Mouse (Mus musculus) Muller cell, postnatal 12 days (primary cell): ENCODE measurements around the gene Grin2c.

Source experiments
- DNase-seq: peaks from one replicate; pipeline ENCODE4 v3.0.0-alpha.2; 2015; ENCODE audit errors: inconsistent ontology term

The Grin2c gene

DNA sequence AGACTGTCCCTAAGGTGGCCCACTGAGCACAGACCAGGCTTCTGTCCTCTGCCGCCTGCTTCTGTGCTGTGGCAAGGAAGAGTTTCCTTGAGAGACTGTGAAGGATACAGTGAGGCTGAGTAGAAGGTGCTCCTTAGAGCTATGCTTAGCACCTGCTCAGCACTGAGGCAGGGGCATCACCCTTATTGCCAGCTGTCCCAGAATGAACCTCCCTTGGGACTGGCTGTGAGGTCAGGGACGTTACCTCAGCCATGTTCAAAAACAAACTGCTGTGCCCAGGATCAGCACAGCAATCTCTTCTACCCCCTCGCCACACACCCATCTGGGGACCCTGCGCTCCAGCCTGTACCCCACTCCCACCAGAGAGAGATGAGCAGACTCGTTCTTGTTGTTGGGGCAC is 34.2 kb downstream of the Grin2c start:
- DNase-seq: no peak

DNA sequence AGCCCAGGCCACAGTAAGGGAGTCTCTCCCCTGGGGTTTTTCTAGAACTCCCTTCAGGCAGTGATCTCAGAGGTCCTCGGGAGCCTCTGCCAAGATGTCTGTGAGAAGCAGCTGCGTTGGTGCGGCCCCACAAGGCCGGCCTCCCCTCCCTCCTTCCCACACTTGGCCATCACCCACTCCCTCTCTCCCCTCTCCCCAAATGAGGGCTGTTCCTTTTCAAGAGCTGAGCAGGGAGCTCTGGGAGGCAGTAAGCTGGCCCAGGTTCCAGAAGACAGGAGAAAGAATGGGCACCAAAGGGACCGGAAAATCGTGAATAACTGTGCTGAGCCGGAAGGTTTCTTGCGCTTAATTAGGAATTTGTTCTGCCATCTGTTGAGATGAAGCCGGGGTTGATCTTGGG is 35.1 kb downstream of the Grin2c start:
- no peak for DNase-seq

DNA sequence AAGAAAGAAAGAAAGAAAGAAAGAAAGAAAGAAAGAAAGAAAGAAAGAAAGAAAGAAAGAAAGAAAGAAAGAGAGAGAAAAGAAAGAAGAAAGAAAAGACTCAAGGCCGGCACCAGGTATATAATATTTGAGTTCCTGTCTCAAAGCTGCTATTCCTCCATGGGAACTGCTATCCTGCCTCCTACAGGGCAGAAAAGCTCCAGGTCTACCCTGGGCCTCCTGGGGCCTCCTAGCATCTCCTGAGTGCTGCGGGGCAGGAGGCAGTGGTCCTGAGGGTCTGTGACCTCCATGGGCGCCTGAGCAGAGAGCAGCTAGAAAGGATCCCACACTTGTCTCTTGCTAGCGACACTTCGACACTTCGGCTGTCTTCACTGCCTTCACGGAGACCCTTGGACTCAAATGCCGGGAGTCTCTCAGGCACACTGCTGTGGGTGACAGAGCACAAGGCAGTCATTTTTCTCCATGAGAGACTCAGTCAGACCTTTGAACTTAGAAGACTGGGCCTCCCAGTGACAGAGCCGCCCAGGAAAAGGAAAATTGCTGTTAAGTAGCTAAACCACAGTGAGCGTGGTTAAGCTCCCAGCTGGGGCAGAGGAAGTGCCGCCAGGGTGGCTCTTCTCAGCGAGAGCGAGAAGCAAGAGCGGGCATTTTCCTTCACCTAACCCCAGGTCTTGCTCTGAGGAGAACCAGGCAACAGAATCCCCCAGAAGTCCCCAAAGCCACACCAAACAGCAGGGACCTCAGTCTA is 35.7 kb downstream of the Grin2c start:
- DNase-seq: no peak

DNA sequence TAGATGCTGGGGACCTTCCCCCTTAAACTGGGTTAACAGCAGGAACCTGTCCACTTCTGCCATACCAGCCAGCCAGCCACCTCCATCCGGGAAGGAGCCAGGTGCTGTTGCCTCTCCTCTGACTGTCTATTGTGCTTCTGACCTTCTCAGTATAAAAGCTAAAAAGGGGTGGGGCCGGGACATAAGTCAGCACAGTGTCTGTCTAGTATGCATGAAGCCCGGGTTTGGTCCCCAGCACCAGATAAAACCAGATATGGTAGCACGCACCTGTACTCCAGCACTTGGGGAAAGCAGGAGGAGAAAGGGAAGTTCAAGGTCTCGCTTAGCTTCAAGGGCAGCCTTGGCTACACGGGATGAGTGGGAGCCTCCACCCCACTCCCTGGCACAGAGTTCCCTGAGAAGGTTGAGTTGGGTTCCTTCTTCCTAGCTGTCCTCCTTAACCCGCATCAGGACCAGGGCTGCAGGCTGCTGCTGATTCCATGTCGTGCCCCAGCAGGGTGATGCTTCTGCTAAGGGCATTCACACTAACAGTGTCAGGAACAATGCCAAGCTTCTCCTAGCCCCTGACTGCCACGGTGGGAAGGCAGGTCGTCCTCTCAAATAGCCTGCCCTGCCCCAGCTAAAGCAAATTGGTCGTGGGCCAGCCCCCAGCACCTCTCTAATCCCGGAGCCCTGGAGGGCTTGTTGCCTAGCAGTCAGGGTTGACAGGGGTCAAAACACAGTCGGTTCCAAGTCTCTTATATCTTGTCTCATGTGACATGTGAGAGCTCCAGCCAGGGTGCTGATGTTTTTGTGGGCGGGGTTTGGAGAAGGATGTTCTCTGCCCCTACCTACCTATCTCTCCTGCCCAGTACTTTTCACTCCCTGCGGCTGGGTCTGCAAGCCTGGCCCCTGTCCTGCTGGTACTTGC is 37.8 kb downstream of the Grin2c start:
- no peak for DNase-seq

DNA sequence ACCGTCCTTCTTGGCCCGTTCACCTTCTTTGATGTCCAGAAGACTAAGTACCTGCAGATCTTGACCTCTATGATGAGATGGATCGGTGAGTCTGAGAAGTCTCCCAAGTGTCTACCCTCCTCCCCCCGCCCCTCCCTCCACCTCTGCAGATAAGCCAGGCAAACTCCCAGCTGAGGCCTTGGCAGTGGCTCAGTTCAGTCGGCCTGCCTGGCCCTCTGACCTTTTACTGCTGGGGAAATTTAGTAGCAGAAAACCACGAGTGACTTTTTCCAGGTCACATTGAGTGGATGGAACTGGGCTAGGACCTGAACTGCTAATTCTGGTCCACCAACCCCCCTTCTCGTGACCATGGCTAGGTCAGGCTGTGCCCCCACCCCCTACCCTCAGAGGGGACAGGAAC is 38.6 kb downstream of the Grin2c start:
- no peak for DNase-seq

DNA sequence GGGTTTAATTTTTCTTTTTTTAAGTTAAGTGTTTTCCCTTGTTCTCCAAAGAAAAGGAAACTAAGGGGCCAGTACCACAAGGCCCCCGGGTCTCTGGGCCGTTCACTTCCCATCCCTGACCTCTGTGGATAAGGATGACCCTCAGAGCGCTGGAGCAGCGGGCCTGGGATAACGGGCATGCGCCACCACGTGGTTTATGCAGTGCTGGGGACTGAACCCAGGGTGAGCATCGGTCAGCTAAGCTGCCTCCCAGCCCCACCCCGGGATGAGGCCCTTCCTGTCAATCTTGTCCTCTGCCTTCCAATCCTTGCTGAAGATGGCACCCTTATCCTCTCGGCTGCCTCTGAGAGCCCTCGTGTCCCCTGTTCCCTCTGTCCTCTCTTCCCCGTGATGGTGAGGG is 39.4 kb downstream of the Grin2c start:
- DNase-seq: no peak

DNA sequence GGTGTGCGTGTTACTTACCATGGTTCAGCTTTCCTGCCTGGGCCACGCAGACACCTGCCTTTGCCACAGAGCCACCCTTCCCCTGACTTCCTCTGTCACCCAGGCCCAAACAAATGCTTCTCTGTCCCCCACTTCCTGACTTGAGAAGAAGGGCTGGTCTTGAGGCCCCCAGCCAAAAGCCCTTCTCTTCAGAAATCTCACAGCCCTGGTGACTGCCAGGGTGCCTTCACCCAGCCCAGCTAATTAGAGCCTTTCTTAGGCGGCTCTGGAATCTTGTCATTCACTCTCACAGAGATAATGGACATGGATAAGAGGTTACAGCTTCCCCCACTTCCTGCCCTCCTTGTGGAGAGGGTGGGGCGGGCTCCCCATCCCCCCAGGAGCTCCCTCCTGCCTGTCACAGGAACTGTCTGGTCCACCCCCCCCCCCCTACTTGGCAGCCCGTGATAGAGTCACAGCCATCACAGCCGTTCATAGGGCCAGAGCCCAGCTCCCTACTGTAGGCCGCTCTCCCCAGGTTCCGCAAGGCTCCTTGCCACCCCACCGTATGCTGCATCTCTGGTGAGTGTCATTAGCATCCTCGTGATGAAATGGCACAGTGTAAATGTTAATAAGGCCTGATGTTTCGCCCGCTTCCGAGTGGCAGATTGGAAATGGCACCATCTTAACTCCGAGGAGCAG is 40.1 kb downstream of the Grin2c start:
- no peak for DNase-seq

DNA sequence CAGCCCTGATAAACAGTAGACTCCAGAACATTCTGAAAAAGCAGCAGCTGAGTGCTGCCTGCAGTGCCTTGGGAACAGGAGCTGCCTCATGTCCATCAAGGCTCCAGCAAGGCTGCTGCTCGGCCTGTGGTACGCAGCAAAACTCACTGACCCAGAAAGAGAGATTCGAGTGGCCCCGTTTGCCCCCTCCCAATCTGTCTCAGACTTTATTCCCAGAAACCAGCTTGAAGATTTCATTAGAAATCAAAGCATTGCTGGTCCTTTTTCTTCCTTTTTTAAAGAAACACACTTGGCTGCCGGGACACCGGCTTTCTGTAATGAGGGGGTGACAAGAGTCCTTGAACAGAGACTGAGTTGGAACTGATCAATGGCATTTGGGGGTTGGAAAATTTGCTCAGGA is 41.7 kb downstream of the Grin2c start:
- DNase-seq: no peak

DNA sequence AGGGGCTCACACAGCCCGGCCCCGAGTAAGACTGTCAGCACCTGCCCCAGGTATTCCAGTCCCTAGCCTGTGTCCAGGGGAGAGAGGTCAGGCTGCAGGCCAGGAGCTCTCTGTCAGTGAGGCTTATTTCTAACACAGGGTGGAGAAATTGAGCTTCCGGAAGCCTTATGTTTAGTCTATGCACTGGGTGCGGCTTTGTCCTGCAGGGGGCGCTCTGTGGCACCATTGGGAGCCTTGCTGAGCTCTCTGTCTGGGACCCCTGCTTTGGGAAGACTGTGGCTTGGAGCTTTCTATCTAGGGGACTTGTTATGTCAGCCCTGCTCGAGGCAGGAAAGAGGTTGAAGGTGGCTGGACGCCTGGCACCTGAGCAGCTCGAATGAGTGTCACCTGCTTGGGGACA is 42.2 kb downstream of the Grin2c start:
- DNase-seq: no peak

DNA sequence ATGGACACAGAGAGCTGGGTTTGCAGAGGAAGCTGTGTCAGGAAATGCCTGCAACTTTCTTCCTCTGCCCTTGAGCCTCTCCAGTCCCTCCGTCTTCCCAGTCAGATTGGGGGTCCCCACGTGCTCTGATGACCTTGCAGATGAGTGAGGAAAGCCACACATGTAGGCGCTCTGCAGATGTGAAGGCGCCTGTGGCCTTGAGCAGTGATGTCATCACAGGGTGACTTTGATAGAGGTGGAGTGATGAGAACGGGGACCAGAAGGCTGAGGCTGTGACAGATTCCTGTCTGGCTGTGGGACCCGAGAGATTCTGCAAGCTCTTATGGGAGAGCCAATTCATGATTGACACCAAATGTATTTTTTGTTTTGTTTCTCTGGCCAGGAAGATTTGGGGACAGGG is 43.2 kb downstream of the Grin2c start:
- DNase-seq: no peak

DNA sequence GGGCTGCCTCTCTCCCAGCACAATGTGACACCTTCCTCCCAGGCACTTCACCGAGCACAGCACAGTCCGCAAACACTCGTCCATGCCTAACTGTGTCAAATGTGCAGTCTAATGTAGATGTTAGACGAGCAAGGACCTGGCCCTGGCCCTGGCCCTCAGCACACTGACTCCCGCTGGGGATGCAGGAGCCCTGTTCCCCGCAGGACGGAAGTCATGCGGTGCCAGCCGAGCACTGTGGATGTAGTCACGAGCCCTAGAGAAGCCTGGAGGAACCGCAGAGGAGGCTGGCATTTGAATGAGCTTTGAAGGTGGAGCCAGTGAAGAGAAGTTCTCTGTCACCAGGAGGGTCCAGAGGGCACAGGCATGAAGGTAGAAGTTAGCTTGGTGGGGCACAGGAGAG is 43.6 kb downstream of the Grin2c start:
- no peak for DNase-seq

DNA sequence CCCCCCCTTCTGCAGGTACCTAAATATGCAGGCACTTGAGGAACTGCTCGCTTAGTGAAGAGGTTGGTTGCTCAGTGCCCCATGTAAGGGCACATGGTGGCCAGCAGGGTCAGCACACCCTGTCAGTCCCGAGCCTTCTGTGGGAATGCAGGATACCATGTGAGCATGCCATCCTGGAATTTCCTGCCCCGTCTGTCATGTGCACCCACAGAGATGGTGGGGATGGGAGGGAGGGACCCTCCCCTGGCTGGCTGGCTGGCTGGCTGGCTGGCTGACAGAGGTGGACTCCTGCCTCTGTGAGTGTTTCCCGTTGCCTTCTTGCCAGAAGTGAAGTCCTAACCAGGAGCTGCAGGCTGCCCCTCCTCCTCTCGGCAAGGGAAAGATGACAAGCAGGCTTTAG is 44.5 kb downstream of the Grin2c start:
- DNase-seq: peak; percentile 58

DNA sequence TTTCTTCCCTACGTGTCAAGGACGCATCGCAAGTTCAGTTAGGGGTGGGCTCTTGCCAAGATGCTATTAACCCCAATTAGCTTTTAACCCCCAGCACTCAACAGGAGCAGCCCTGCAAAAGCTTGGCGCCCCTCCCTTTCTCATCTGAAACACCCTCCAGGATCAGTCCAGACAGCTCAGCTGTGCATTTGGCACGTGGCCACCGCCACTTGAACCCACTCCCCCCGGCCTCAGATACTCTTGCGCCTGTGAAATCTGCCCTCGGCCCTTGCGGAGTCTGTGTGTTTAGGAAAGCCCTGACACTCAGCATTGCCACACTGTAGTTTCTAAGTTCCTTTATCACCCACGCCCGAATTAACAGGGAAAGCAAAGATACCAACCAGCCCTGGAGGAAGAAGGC is 45.0 kb downstream of the Grin2c start:
- no peak for DNase-seq

DNA sequence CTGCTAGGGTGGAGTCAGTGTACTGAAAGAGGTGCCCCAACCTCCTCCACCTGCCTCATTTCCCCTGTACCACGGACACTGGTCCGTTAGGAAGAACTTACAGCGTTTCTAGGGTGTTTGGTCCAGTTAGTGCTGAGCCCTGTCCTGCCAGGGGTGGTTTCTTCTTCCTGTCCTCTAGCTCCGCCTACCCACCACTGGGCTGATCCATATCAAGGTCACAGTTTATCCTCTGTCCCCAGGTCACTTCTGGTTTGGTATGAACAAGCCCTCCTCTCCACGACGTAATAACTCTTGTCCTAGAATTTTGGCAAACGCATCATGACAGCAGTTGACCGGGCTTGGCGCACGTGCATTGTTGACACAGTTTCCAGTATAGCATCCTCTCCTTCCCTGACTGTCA is 47.4 kb downstream of the Grin2c start:
- DNase-seq: no peak

DNA sequence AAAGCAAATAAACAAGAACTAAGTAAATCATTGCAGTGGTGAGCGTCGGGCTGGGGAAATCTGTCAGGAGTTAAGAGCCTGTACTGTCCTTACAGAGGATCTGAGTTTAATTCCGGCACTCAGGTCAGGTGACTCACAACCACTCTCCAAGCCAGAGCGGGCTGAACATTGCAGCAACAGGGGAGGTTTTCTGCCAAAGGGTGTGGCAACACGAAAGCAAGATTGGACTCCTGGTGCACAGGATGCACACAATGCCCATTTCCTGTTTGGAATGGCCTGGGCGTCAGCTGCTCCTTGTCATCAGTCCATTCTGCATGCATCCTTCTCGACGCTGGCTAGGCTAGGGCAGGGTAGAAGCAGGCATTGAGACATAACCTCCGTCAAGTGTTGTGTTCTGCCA is 47.8 kb downstream of the Grin2c start:
- DNase-seq: no peak

DNA sequence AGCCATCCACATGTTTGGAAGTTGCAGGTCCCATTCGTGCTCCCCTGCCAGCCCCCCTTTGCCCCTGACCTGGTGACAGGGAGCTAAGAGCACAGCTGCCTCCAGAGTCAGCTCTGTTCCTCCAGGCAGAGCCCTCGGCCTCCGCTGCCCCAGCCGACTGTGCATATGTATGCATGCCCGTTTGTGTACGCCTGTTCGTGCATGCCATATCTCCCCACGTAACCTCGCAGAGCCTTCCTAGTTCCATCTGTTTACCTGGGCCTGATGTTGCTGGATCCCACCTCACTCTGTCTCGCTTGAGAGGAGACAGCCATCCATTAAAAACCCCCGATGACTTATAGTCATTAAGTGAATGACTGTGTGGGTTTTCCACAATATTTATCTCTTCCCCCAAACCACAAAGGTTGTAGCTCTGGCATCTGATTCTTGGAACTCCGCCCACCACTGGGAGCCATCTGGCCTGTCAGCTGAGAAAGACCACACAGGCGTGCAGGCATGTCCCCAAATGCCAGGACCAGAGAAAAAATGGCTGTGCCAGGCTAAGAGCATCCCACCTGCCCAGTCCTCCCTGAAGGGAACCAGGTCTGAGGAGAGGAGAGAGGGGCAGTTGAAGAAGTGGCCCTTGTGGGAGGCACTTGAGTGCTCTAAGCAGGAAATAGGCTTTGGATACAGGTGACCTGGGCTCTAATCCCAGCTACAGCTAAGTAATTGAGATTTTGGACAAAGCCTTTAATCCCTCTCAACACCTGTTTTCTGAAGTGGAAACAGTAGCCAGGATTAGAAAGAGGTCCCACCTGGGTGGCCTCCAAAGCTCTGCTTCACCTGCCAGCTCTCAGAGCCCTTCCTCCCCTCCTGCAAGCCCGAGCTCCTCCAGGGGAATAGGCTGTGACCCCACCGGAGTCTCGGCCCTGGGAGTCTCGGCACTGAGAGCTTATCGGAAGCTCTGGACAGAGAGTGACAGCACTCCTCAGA is 49.3 kb downstream of the Grin2c start:
- peak; percentile 69 for DNase-seq

DNA sequence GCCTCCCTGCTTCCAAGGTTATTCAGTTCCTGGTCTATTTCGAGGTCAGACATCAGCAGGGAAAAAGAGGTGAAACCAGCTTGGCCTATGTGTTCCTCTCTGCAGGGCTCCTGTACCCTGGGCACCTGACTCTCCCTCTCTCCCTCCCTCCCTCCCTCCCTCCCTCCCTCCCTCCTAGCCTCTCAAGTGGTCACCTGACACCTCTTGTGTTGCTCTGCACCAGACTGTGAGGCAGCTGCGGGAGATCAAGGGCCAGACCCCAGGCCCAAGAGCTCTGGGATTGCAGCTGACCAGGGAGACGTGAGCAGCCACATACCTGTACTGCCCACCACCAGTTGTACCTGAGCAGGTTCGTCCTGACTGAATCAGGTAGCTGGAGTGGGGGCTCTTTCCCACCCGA is 51.9 kb downstream of the Grin2c start:
- DNase-seq: no peak

DNA sequence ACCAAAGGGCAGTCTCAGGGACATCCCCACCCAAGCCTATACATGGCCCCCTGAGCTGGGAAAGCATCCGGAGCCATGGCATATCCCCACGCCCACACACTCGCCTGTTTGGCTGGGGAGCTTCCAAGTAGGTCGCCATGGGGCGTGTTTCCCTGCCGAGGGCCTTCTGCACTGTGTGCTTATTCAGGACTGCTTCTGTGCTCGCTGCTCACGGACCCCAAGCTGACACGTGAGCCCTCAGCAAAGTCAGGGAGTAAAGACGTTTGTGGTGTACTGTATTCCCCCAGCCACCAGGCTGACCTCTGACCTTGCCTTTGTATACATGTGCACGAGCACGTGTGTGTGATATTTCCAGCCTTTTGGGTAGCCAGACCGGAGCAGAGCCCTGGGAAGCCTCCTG is 54.9 kb downstream of the Grin2c start:
- peak; percentile 60 for DNase-seq

DNA sequence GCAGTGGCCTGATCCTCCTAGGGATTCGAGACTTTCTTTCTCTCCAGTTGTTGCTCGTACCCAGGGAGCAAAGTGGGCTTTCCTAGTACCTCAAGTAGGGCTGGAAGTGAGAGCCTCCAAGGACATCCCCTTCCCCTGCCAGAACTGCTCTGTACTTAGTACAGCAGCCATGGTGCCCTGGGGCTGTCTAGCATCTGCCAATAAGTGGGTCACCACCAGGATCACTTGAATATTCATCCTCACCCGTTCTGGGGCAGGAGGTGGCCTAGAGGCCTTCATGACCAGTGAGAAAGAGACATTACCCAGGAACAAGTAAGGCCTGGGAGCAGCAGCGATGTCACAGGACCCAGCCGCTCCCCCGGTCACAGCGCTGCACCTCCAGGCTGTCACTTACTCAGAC is 57.1 kb downstream of the Grin2c start:
- DNase-seq: no peak

DNA sequence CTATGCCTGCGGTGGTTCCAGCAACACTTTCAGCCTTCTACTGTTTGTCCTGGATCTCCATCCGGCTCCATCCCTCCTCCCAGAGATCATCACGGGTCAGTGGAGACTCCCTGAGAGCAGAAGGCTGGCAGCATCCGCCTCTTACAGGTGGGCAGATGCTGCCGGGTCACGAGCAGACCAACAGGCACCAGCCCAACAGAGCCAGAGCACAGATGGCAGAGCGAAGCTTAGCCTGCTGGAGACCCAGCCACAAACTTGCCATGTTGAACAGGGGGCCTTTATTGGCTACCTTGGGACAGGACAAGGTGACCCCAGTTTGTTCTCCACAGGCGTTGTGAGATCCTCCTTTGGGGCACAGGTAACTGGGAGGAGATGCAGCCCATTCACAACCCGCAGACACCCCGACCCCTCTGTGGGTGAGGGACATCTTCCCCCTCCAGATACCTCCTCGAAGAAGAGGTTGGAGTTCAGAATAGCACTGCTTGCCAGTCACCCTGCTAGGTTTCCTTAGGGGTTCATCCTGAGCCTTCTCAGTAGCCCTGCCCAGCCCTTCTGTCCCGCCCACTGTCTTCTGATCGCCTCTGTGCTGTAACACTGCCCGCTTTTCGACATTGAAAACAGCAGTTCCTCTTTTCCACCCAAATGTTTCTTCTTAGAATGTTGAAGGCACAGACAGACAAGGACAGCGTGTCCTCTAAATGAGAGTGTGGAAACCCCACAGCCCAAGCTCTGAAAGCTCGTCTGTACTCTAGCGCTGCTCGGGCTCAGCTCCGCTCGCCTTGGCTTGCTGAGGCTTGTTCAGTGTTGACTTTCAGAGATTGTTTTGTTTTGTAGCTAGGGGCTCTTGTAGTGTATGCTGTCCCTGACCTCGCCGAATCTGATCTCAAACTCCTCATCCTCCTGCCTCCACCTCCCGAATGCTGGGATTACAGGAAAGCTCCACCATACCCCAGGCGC is 58.0 kb downstream of the Grin2c start:
- DNase-seq: no peak
